Mouse (Mus musculus) kidney, postnatal 4 days (tissue): Measurements from ENCODE around the gene Polr2h.
A peak's percentile ranks its signal among the peaks of the same experiment; 100 is the strongest.

ENCODE experiments used
- DNase-seq, 2 experiments: peaks; one replicate each; pipeline ENCODE4 v3.0.0; 2021; ENCODE audit warnings: mixed read lengths in 2 of 2

The Polr2h gene

GRCm38 (mm10) chr16:20723247-20723646 is 5.8 kb downstream of the Polr2h start:
- DNase-seq, result no peak

GRCm38 (mm10) chr16:20724338-20724748 is 6.9 kb downstream of the Polr2h start:
- DNase-seq, result peak; percentile 75 to 86

GRCm38 (mm10) chr16:20725321-20725720 is 7.9 kb downstream of the Polr2h start:
- DNase-seq, result no peak

GRCm38 (mm10) chr16:20725750-20726149 is 8.3 kb downstream of the Polr2h start:
- no peak for DNase-seq

- no peak for DNase-seq
Observed at GRCm38 (mm10) chr16:20726384-20726783, 8.9 kb downstream of the Polr2h start.

- peak; percentile 22 to 44 for DNase-seq
Observed at GRCm38 (mm10) chr16:20730293-20730711, 12.8 kb downstream of the Polr2h start.

- DNase-seq, result no peak
Observed at GRCm38 (mm10) chr16:20731688-20732087, 14.2 kb downstream of the Polr2h start.

- DNase-seq, result no peak
Observed at GRCm38 (mm10) chr16:20732251-20732924, 14.9 kb downstream of the Polr2h start.

GRCm38 (mm10) chr16:20732925-20733730 is 15.7 kb downstream of the Polr2h start, which contains the start of gene Chrd:
Gene Chrd, plus strand, starts transcription at chr16:20733127.
- peak; percentile 84 to 89 for DNase-seq

GRCm38 (mm10) chr16:20733731-20734730 is 16.6 kb downstream of the Polr2h start, which contains the start of gene Thpo:
Gene Thpo, minus strand, starts transcription at chr16:20734511.
- peak; percentile 20 to 35 for DNase-seq

GRCm38 (mm10) chr16:20735651-20736050 is 18.2 kb downstream of the Polr2h start:
- DNase-seq, result no peak

GRCm38 (mm10) chr16:20736168-20736567 is 18.7 kb downstream of the Polr2h start:
- no peak for DNase-seq

- no peak for DNase-seq
Observed at GRCm38 (mm10) chr16:20736823-20737222, 19.4 kb downstream of the Polr2h start.

- no peak for DNase-seq
Observed at GRCm38 (mm10) chr16:20739845-20740244, 22.4 kb downstream of the Polr2h start.

GRCm38 (mm10) chr16:20746641-20747040 is 29.2 kb downstream of the Polr2h start:
- peak; percentile 64 to 74 for DNase-seq

GRCm38 (mm10) chr16:20750518-20750917 is 33.1 kb downstream of the Polr2h start:
- DNase-seq, result peak in 1 of 2 experiments; percentile 31

GRCm38 (mm10) chr16:20756052-20756451 is 38.6 kb downstream of the Polr2h start:
- DNase-seq, result no peak

GRCm38 (mm10) chr16:20757385-20757784 is 39.9 kb downstream of the Polr2h start:
- DNase-seq, result no peak

GRCm38 (mm10) chr16:20761681-20762080 is 44.2 kb downstream of the Polr2h start:
- peak; percentile 73 to 74 for DNase-seq

GRCm38 (mm10) chr16:20765244-20765643 is 47.8 kb downstream of the Polr2h start:
- peak; percentile 73 to 75 for DNase-seq
